Mouse (Mus musculus) liver, postnatal 0 days (tissue): ENCODE data around the gene Prg2. TPM values are rescaled to one million over a fixed set of nuclear protein-coding genes. Genes with fewer than 3 reads are reported as not detected.

ENCODE experiments used
- ATAC-seq: fragments of 200-750 bp; cut with Nextera tagmentation; 2 replicates; pipeline ENCODE4 v1.8.0; 2017; ENCODE audit warnings: mild to moderate bottlenecking, moderate library complexity
- DNase-seq: peaks from one replicate; pipeline ENCODE4 v3.0.0-alpha.2; 2016
- H3K27ac ChIP-seq: fragments of 300-500 bp; sonication (generic); 2 replicates; pipeline ENCODE4 v1.5.1; 2014; ENCODE audit warnings: antibody characterized with exemption, moderate library complexity, mild to moderate bottlenecking, low read depth
- H3K27me3 ChIP-seq: fragments of 300-500 bp; sonication (generic); 2 replicates; pipeline ENCODE4 v1.6.1; 2014; ENCODE audit warnings: low read length, control low read depth, mixed read lengths; ENCODE audit not compliant: insufficient read depth
- H3K36me3 ChIP-seq: fragments of 300-500 bp; sonication (generic); replicated peaks from 2 replicates; pipeline ENCODE4 v1.6.1; 2014; ENCODE audit warnings: mild to moderate bottlenecking, control low read depth, low read length, moderate library complexity, mixed read lengths; ENCODE audit not compliant: insufficient read depth
- H3K4me1 ChIP-seq: fragments of 300-500 bp; sonication (generic); 2 replicates; pipeline ENCODE4 v1.6.1; 2014; ENCODE audit warnings: antibody characterized with exemption, mild to moderate bottlenecking, control low read depth; ENCODE audit not compliant: insufficient read depth
- H3K4me2 ChIP-seq: fragments of 300-500 bp; sonication (generic); 2 replicates; pipeline ENCODE4 v1.6.1; 2014; ENCODE audit warnings: low read depth, mild to moderate bottlenecking, low read length, moderate library complexity, mixed read lengths
- H3K4me3 ChIP-seq: fragments of 300-500 bp; sonication (generic); 2 replicates; pipeline ENCODE4 v1.5.1; 2014; ENCODE audit warnings: low read depth, low read length
- H3K9ac ChIP-seq: fragments of 300-500 bp; sonication (generic); replicated peaks from 2 replicates; pipeline ENCODE4 v1.6.1; 2014; ENCODE audit warnings: mild to moderate bottlenecking, moderate library complexity
- H3K9me3 ChIP-seq: fragments of 300-500 bp; sonication (generic); 2 replicates; pipeline ENCODE4 v1.6.1; 2016; ENCODE audit warnings: mild to moderate bottlenecking, control low read depth, low read length, mixed read lengths
- CTCF ChIP-seq: sonication (generic); IDR thresholded peaks from 2 replicates; pipeline ENCODE4 v1.5.1; 2016; ENCODE audit warnings: antibody characterized with exemption, low read depth
- EP300 ChIP-seq: IDR thresholded peaks from 2 replicates; pipeline ENCODE4 v1.6.1; 2016; ENCODE audit warnings: antibody characterized with exemption, low read depth, mild to moderate bottlenecking
- WGBS: fragments of 180-500 bp; shearing (Covaris S2); extraction: QIAGEN DNeasy Blood & Tissue Kit; methylation state at CpG from one replicate; pipeline ENCODE4 v1.1.7; 2014; ENCODE audit not compliant: insufficient replicate concordance; 5-methylcytosine and 5-hydroxymethylcytosine counted together
- polyA plus RNA-seq: library from polyadenylated mRNA; unstranded; fragments of >200 nt; fragmentation: Nextera tagmentation; extraction: Ambion mirVana; gene quantifications from 2 replicates; pipeline ENCODE4 v1.2.1, GENCODE M21; 2015

Prg2 gene
- polyA plus RNA-seq, 1 experiment from 2014 or later, result 26.1 TPM

DNA sequence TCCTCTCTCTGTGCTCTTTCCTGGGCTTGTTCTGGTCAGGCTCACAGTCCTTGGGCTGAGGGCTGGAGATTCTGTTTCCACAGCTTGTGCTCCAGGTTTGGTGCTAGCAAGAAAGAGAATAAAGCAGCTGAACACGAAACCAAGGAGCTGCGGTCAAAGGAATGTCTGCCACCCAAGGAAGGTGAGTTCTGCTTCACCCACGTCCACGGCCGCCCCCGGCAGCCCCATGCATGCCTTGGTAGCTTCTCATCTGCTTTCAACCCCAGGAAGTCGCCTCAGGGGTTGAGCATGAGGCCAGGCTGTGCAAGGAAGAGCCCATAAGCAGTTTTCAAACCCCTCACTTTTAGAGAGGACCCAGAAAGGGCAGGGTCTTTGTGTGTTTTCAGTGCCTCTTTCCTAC is 32.0 kb upstream of the Prg2 start:
- Histone ChIP-seq H3K4me2 (no peak overlapping the region), H3K36me3 (peaks cover 96% of the 10 kb centered on the region), H3K4me3 (no peak overlapping the region), H3K9ac (no peak overlapping the region), H3K27ac (no peak overlapping the region), H3K4me1 (no peaks in the 10 kb centered on the region), H3K9me3 (no peaks in the 10 kb centered on the region), H3K27me3 (no peaks in the 10 kb centered on the region)
- DNase-seq (no peak), ATAC-seq (no peak)
- TF ChIP-seq CTCF, result no peak
- TF ChIP-seq EP300, result no peak
- 93% methylated on average over 7 of the region's 7 CpGs for WGBS

DNA sequence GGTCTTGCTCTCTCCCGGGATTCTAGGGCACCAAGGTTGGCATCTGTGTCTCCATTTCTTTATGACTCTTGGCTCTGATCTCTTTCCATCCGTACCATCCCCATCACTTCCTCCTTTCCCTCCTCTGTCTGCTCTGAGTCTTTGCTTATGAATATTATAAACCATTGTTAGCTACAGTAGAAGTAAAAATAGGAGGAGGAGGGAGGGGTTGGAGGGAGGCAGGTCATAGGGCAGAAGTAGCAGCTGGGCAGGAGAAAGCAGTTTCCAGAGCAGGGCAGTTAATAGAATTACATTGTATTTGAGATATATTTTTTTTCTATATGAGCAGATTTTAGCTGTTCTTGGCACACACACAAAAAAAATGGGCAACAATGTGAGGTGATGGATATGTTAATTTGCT is 31.5 kb upstream of the Prg2 start:
- Histone ChIP-seq H3K9ac (no peak overlapping the region), H3K4me3 (no peak overlapping the region), H3K27me3 (no peaks in the 10 kb centered on the region), H3K27ac (no peak overlapping the region), H3K36me3 (peaks cover 98% of the 10 kb centered on the region), H3K4me1 (no peaks in the 10 kb centered on the region), H3K9me3 (no peaks in the 10 kb centered on the region), H3K4me2 (no peak overlapping the region)
- TF ChIP-seq CTCF (no peak), EP300 (no peak)
- DNase-seq, result no peak
- ATAC-seq, result no peak
- WGBS, result 81% methylated on average over 2 of the region's 2 CpGs

DNA sequence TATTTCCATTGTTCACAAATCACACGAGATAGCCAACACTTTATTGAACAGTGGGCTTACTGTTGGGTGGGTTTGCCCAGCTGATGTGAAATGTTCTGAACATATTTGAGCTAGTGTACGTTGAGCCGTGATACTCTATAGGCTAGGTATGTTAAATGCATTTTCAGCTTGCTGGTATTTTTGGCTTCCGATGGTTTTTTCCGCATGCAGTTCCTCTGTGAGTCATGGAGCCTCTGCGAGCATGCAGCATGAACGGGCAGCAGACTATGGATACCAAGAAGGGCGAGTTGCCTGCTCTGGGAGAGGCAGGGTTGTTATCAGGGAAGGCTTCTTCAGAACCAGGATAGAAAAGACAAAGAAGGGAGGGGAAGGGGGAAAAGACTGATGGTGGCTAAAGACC is 29.2 kb upstream of the Prg2 start:
- H3K27me3 ChIP-seq, result no peaks in the 10 kb centered on the region
- H3K4me2 ChIP-seq, result no peak overlapping the region
- no peaks in the 10 kb centered on the region for H3K4me1 ChIP-seq
- 90% methylated on average over 8 of the region's 8 CpGs for WGBS
- no peak overlapping the region for H3K9ac ChIP-seq
- TF ChIP-seq CTCF, result no peak
- TF ChIP-seq EP300, result no peak
- no peak overlapping the region for H3K27ac ChIP-seq
- H3K9me3 ChIP-seq, result no peaks in the 10 kb centered on the region
- DNase-seq (no peak), ATAC-seq (no peak)
- H3K4me3 ChIP-seq, result no peak overlapping the region
- H3K36me3 ChIP-seq, result peaks cover 95% of the 10 kb centered on the region

DNA sequence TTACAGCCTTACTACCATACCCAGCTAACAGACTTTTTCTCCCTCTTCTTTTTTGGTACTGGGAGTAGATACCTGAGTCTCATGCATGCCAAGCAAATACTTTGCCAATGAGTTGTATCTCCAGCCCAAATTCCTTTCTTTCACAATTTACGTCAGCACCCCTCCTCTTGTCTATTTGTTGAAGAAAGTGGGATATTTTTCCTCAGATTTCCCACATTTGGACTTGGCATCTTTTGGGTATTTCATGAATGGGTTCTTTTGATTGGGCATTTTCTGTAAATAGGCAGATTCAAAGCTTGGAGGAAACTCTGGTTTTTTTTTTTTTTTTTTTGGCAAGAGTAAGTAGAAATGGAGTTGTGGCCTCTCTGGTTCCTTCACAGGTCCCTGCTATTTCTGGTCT is 28.0 kb upstream of the Prg2 start:
- Histone ChIP-seq H3K27ac (no peak overlapping the region), H3K4me1 (no peaks in the 10 kb centered on the region), H3K9me3 (no peaks in the 10 kb centered on the region), H3K27me3 (no peaks in the 10 kb centered on the region), H3K4me3 (no peak overlapping the region), H3K9ac (no peak overlapping the region), H3K4me2 (no peak overlapping the region), H3K36me3 (peaks cover 94% of the 10 kb centered on the region)
- ATAC-seq, result no peak
- WGBS, result 93% methylated on average over 1 of the region's 1 CpGs
- no peak for DNase-seq
- TF ChIP-seq EP300, result no peak
- TF ChIP-seq CTCF, result no peak

DNA sequence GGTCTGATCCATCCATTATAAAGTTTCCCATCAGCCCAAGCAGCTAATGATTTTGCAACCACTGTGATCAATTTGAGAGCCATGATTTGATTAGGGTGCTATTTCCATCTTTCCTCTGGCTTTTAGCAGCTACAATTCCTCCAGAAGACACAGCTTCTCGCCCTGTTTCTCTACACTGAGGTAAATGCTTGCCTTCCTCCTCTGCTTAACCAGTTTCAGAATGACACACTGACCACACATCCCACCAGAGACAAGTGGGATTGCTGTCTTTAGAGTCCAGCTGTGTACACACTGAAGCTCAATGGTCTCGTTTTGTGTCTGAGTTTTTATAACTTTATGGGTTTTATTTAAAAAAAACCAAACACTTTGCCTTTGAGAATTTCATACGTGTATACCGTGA is 27.6 kb upstream of the Prg2 start:
- no peak for DNase-seq
- H3K4me2 ChIP-seq, result no peak overlapping the region
- H3K36me3 ChIP-seq, result peaks cover 94% of the 10 kb centered on the region
- H3K4me1 ChIP-seq, result no peaks in the 10 kb centered on the region
- no peak overlapping the region for H3K4me3 ChIP-seq
- H3K9ac ChIP-seq, result no peak overlapping the region
- whole genome bisulfite sequencing, result 83% methylated on average over 4 of the region's 4 CpGs
- no peak overlapping the region for H3K27ac ChIP-seq
- no peaks in the 10 kb centered on the region for H3K27me3 ChIP-seq
- TF ChIP-seq CTCF (no peak), EP300 (no peak)
- H3K9me3 ChIP-seq, result no peaks in the 10 kb centered on the region
- no peak for ATAC-seq

DNA sequence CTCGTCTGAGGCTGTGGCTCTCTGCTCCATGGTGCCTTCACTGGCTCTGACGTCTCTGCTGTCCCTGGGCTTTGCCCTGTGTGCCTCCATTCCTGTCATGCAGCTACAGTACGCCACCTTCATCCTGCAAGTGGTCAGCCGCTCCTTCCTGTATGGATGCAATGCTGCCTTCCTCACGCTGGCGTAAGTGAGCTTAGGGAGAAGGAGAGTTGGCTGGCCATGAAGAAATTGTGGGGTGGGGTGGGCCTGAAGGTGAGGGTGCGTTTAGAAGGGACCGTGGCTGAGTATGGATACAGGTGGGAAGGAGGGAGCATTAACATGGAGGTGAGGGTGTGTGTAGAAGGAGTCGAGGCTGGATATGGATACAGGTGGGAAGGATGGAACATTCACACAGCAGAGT is 24.8 kb upstream of the Prg2 start:
- Histone ChIP-seq H3K4me1 (no peaks in the 10 kb centered on the region), H3K9ac (no peak overlapping the region), H3K27me3 (no peaks in the 10 kb centered on the region), H3K27ac (no peak overlapping the region), H3K36me3 (peaks cover 87% of the 10 kb centered on the region), H3K4me2 (no peak overlapping the region), H3K9me3 (no peaks in the 10 kb centered on the region), H3K4me3 (no peak overlapping the region)
- DNase-seq (peak; percentile 12), ATAC-seq (no peak)
- no peak for TF ChIP-seq EP300
- TF ChIP-seq CTCF, result no peak
- WGBS, result 84% methylated on average over 9 of the region's 9 CpGs

DNA sequence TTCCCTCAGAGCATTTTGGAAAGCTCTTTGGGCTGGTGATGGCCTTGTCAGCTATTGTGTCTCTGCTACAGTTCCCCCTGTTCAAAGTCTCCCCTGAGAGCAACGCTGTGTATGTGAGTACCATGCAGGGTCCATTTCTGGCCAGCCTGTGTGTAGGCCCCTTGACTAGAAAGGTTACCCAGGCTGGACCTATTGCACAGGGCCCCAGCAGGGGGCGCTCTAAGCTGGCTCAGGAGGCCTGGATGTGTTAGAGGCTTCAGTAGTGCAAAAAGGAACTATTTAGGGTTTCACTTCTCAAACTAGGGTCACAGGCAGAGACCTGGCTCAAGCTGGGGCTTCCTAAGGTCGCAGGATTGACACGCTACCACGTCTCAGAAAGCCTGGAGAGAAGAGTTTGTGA is 24.0 kb upstream of the Prg2 start:
- peak; percentile 98 for TF ChIP-seq CTCF
- TF ChIP-seq EP300, result no peak
- WGBS, result 54% methylated on average over 5 of the region's 5 CpGs
- H3K4me3 ChIP-seq, result no peak overlapping the region
- no peaks in the 10 kb centered on the region for H3K27me3 ChIP-seq
- no peak overlapping the region for H3K27ac ChIP-seq
- H3K9me3 ChIP-seq, result no peaks in the 10 kb centered on the region
- H3K36me3 ChIP-seq, result peaks cover 78% of the 10 kb centered on the region
- DNase-seq, result peak; percentile 81
- H3K9ac ChIP-seq, result no peak overlapping the region
- no peak overlapping the region for H3K4me2 ChIP-seq
- peaks cover 6% of the 10 kb centered on the region; the same call in 1 of the 2 replicates for H3K4me1 ChIP-seq
- ATAC-seq, result peak; percentile 64
